Comparison of ENCODE assay signal across 9 mouse cellular contexts in genomic region chr8:61686340-61686739, GRCm38 (mm10).
DNase-seq lines count a peak whose midpoint lies in the region; ATAC-seq and TF ChIP-seq lines count a peak whose summit lies in the region.
"Had no signal": no experiment of that assay in that cellular context is flagged by ENCODE, and none has a peak within 500 bp of the region (broad histone marks: within the 10 kb centered on the region; RNA-seq: fewer than 3 reads in every experiment).

No protein-coding gene starts in this region.

- no peak overlapping the region for H3K9ac ChIP-seq in liver, postnatal 0 days (replicated peaks)
- H3K9ac ChIP-seq in intestine, embryonic 15.5 days = no peak overlapping the region
- H3K9ac ChIP-seq: midbrain, embryonic 12.5 days had no signal

- no peak overlapping the region for H3K27ac ChIP-seq in liver, postnatal 0 days (ENCODE audit: low read depth)
- H3K27ac ChIP-seq in intestine, embryonic 15.5 days = no peak overlapping the region
- H3K27ac ChIP-seq: midbrain, embryonic 12.5 days had no signal

- no peak for ATAC-seq in liver, postnatal 0 days
- peak; percentile 53 for ATAC-seq in intestine, embryonic 15.5 days
- ATAC-seq in erythroid progenitor cell, adult 5-6 weeks (replicated peaks; ENCODE audit: low FRiP score, poor library complexity, severe bottlenecking) = no peak
- ATAC-seq in megakaryocyte-erythroid progenitor cell, adult 5-6 weeks (replicated peaks; ENCODE audit: low FRiP score, low TSS enrichment, poor library complexity, severe bottlenecking) = no peak

- no peaks in the 10 kb centered on the region for H3K36me3 ChIP-seq in liver, postnatal 0 days (replicated peaks; ENCODE audit: insufficient read depth, low read length)
- H3K36me3 ChIP-seq in intestine, embryonic 15.5 days = no peaks in the 10 kb centered on the region

- H3K4me1 ChIP-seq in liver, postnatal 0 days (ENCODE audit: insufficient read depth) = no peaks in the 10 kb centered on the region
- no peaks in the 10 kb centered on the region for H3K4me1 ChIP-seq in intestine, embryonic 15.5 days (replicated peaks)
- H3K4me1 ChIP-seq: midbrain, embryonic 12.5 days had no signal

- TF ChIP-seq EP300 in liver, postnatal 0 days (IDR thresholded peaks at IDR 0.05; ENCODE audit: low read depth) = no peak

- DNase-seq in cerebellum, postnatal 10 days = peak; percentile 23 to 45
- DNase-seq in cerebellum, adult 9-10 months = no peak
- DNase-seq in liver, postnatal 0 days = peak; percentile 23
- no peak for DNase-seq in liver
- peak; percentile 68 for DNase-seq in lung, postnatal 14 days

- TF ChIP-seq CTCF in liver, postnatal 0 days (IDR thresholded peaks at IDR 0.05; ENCODE audit: low read depth) = peak; percentile 65

- H3K9me3 ChIP-seq in liver, postnatal 0 days (ENCODE audit: low read length) = no peaks in the 10 kb centered on the region
- no peaks in the 10 kb centered on the region for H3K9me3 ChIP-seq in intestine, embryonic 15.5 days
- H3K9me3 ChIP-seq: midbrain, embryonic 12.5 days had no signal

- H3K27me3 ChIP-seq in liver, postnatal 0 days (ENCODE audit: insufficient read depth, low read length) = no peaks in the 10 kb centered on the region
- no peaks in the 10 kb centered on the region for H3K27me3 ChIP-seq in intestine, embryonic 15.5 days (replicated peaks)
- H3K27me3 ChIP-seq: midbrain, embryonic 12.5 days had no signal

- no peak overlapping the region for H3K4me2 ChIP-seq in liver, postnatal 0 days (ENCODE audit: low read depth, low read length)
- H3K4me2 ChIP-seq in intestine, embryonic 15.5 days (replicated peaks) = no peak overlapping the region
- H3K4me2 ChIP-seq: midbrain, embryonic 12.5 days had no signal

- no peak overlapping the region for H3K4me3 ChIP-seq in liver, postnatal 0 days (ENCODE audit: low read depth, low read length)
- no peak overlapping the region for H3K4me3 ChIP-seq in intestine, embryonic 15.5 days (replicated peaks)
- H3K4me3 ChIP-seq: midbrain, embryonic 12.5 days had no signal

Comparison
In these comparisons a context has a peak if more than half of its experiments do, and no peak if none do; other contexts are left out.
1. DNase-seq: peak in cerebellum, postnatal 10 days (2 of 2), liver, postnatal 0 days (single experiment) and lung, postnatal 14 days (single experiment); none in cerebellum, adult 9-10 months (single experiment) and liver (single experiment).